Mouse (Mus musculus) thymus, postnatal 36 days (tissue): ENCODE measurements around the gene Naa25.
A peak's percentile ranks its signal among the peaks of the same experiment; 100 is the strongest.

Experiments
- DNase-seq, 2 experiments: peaks; one replicate each; pipeline ENCODE4 v3.0.0; 2022; ENCODE audit warnings: mixed read lengths in 2 of 2

Naa25 gene

GRCm38 (mm10) chr5:121397187-121398145 lies at the start of gene Naa25:
Naa25 (plus strand) TSS chr5:121397936.
- peak; percentile 92 to 96 for DNase-seq

GRCm38 (mm10) chr5:121359229-121359628 lies 38.5 kb upstream of the Naa25 start:
- DNase-seq = no peak

GRCm38 (mm10) chr5:121361696-121362095 lies 36.0 kb upstream of the Naa25 start:
- no peak for DNase-seq

GRCm38 (mm10) chr5:121363441-121363840 lies 34.3 kb upstream of the Naa25 start:
- no peak for DNase-seq

GRCm38 (mm10) chr5:121366449-121367225 lies 31.1 kb upstream of the Naa25 start:
- DNase-seq = no peak

GRCm38 (mm10) chr5:121367255-121367654 lies 30.5 kb upstream of the Naa25 start:
- no peak for DNase-seq

- no peak for DNase-seq
Observed at GRCm38 (mm10) chr5:121371712-121372111, 26.0 kb upstream of the Naa25 start.

- no peak for DNase-seq
Observed at GRCm38 (mm10) chr5:121374790-121375189, 22.9 kb upstream of the Naa25 start.

- DNase-seq = peak in 1 of 2 experiments; percentile 24
Observed at GRCm38 (mm10) chr5:121376972-121377371, 20.8 kb upstream of the Naa25 start.

- no peak for DNase-seq
Observed at GRCm38 (mm10) chr5:121378678-121379256, 19.0 kb upstream of the Naa25 start.

GRCm38 (mm10) chr5:121380692-121381091 lies 17.0 kb upstream of the Naa25 start:
- no peak for DNase-seq

GRCm38 (mm10) chr5:121383857-121384756 lies 13.6 kb upstream of the Naa25 start:
- no peak for DNase-seq

- DNase-seq = no peak
Observed at GRCm38 (mm10) chr5:121384757-121385460, 12.8 kb upstream of the Naa25 start.

GRCm38 (mm10) chr5:121385461-121386119 lies 12.1 kb upstream of the Naa25 start, which contains the start of gene Trafd1:
Trafd1 (minus strand) TSS chr5:121385632.
- peak; percentile 84 to 92 for DNase-seq

- DNase-seq = no peak
Observed at GRCm38 (mm10) chr5:121386120-121386909, 11.4 kb upstream of the Naa25 start.

- DNase-seq = no peak
Observed at GRCm38 (mm10) chr5:121387126-121387525, 10.6 kb upstream of the Naa25 start.

GRCm38 (mm10) chr5:121389106-121389505 lies 8.6 kb upstream of the Naa25 start:
- DNase-seq = no peak

GRCm38 (mm10) chr5:121389691-121390090 lies 8.0 kb upstream of the Naa25 start:
- no peak for DNase-seq

- DNase-seq = no peak
Observed at GRCm38 (mm10) chr5:121392667-121393380, 4.9 kb upstream of the Naa25 start.
